Mouse (Mus musculus) hindbrain, embryonic 12.5 days (tissue): Measurements from ENCODE around the gene Tlr2. TPM values are rescaled to one million over a fixed set of nuclear protein-coding genes. Genes with fewer than 3 reads are reported as not detected.

Experiments used
- ATAC-seq: fragments of 200-750 bp; cut with Nextera tagmentation; 2 replicates; pipeline ENCODE4 v1.8.0; 2017; ENCODE audit warnings: moderate TSS enrichment; ENCODE audit not compliant: low FRiP score
- H3K27ac ChIP-seq: fragments of 300-500 bp; sonication (generic); 2 replicates; pipeline ENCODE4 v1.5.1; 2016; ENCODE audit warnings: mild to moderate bottlenecking
- H3K27me3 ChIP-seq: fragments of 300-500 bp; sonication (generic); 2 replicates; pipeline ENCODE4 v1.6.1; 2016; ENCODE audit warnings: mild to moderate bottlenecking
- H3K36me3 ChIP-seq: fragments of 300-500 bp; sonication (generic); 2 replicates; pipeline ENCODE4 v1.6.1; 2016; ENCODE audit warnings: mild to moderate bottlenecking
- H3K4me1 ChIP-seq: fragments of 300-500 bp; sonication (generic); 2 replicates; pipeline ENCODE4 v1.6.1; 2016
- H3K4me2 ChIP-seq: fragments of 300-500 bp; sonication (generic); replicated peaks from 2 replicates; pipeline ENCODE4 v1.6.1; 2016; ENCODE audit warnings: mild to moderate bottlenecking
- H3K4me3 ChIP-seq: fragments of 300-500 bp; sonication (generic); 2 replicates; pipeline ENCODE4 v1.5.1; 2016; ENCODE audit warnings: mild to moderate bottlenecking
- H3K9ac ChIP-seq: fragments of 300-500 bp; sonication (generic); 2 replicates; pipeline ENCODE4 v1.6.1; 2016; ENCODE audit warnings: mild to moderate bottlenecking, moderate library complexity
- H3K9me3 ChIP-seq: fragments of 300-500 bp; sonication (generic); replicated peaks from 2 replicates; pipeline ENCODE4 v1.6.1; 2016; ENCODE audit warnings: mild to moderate bottlenecking
- WGBS: fragments of 180-500 bp; shearing (Covaris S2); methylation state at CpG from one replicate; pipeline ENCODE4 v1.1.7; 2016; 5-methylcytosine and 5-hydroxymethylcytosine counted together
- polyA plus RNA-seq: library from polyadenylated mRNA; unstranded; fragments of >200 nt; fragmentation: Nextera tagmentation; extraction: Ambion mirVana; gene quantifications from 2 replicates; pipeline ENCODE4 v1.2.1, GENCODE M21; 2016

Tlr2 gene
- polyA plus RNA-seq, 1 experiment from 2014 or later, result 2.4 TPM

GRCm38 (mm10) chr3:83864064-83864548, 22.5 kb upstream of the Tlr2 start:
- Histone ChIP-seq H3K27ac (no peak overlapping the region), H3K9me3 (no peaks in the 10 kb centered on the region), H3K9ac (no peak overlapping the region), H3K4me1 (no peaks in the 10 kb centered on the region), H3K4me2 (no peak overlapping the region), H3K27me3 (no peaks in the 10 kb centered on the region), H3K4me3 (no peak overlapping the region), H3K36me3 (no peaks in the 10 kb centered on the region)
- WGBS, result 76% methylated on average over 9 of the region's 9 CpGs
- ATAC-seq, result no peak

DNA sequence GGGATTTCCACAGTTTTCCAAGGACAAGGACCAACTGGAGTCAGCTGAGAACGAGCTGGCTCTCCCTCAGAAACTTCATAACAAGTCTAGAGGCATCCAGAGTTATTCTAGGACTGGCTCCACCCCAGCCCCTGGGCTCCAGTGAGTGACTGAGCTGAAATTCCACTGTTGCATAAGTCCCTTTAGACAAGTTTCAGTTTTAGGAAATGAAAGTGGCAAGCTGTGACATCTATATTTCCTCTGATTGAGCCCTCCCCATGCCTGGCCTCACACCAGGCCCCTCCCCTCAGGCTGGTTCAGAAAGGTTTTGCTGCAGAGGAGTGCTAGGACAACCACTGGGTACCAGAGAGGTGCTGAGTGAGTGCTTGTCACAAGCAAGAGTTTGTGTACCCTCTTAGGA, 21.4 kb upstream of the Tlr2 start:
- 70% methylated on average over 1 of the region's 1 CpGs for WGBS

DNA sequence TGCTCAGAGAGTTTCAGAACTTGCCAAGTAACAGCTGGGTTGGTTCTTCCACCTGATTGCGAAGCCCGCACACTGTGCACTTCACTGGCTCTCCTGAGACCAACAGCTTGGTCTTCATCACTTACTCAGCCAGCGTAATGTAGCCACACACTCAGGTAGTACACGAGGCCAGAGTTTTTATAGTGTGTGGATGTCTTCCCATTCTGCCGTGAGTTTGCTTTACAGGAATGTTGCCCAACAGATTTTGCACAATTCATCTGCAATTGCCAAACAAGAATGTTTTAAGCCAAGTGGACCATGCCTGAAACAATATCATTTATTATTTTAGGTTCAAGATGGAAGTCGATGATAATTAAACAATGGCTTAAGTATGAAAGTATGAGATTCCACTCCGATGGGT, 18.0 kb upstream of the Tlr2 start:
- no peak for ATAC-seq
- Histone ChIP-seq H3K9me3 (no peaks in the 10 kb centered on the region), H3K4me2 (no peak overlapping the region), H3K4me3 (no peak overlapping the region), H3K36me3 (no peaks in the 10 kb centered on the region), H3K4me1 (no peaks in the 10 kb centered on the region), H3K27ac (no peak overlapping the region), H3K27me3 (no peaks in the 10 kb centered on the region), H3K9ac (no peak overlapping the region)
- 94% methylated on average over 7 of the region's 7 CpGs for WGBS

More for the DNA sequence above, 21.4 kb upstream of the Tlr2 start:
- no peak overlapping the region for H3K4me3 ChIP-seq
- no peaks in the 10 kb centered on the region for H3K36me3 ChIP-seq
- no peaks in the 10 kb centered on the region for H3K9me3 ChIP-seq
- H3K4me2 ChIP-seq, result no peak overlapping the region
- H3K4me1 ChIP-seq, result no peaks in the 10 kb centered on the region
- no peak overlapping the region for H3K9ac ChIP-seq
- ATAC-seq, result no peak
- H3K27ac ChIP-seq, result no peak overlapping the region
- no peaks in the 10 kb centered on the region for H3K27me3 ChIP-seq

GRCm38 (mm10) chr3:83859071-83859470, 17.5 kb upstream of the Tlr2 start:
- no peaks in the 10 kb centered on the region for H3K4me1 ChIP-seq
- no peaks in the 10 kb centered on the region for H3K36me3 ChIP-seq
- no peaks in the 10 kb centered on the region for H3K27me3 ChIP-seq
- no peak overlapping the region for H3K4me3 ChIP-seq
- H3K4me2 ChIP-seq, result no peak overlapping the region
- no peaks in the 10 kb centered on the region for H3K9me3 ChIP-seq
- 78% methylated on average over 3 of the region's 3 CpGs for WGBS
- no peak overlapping the region for H3K27ac ChIP-seq
- no peak overlapping the region for H3K9ac ChIP-seq
- ATAC-seq, result no peak

DNA sequence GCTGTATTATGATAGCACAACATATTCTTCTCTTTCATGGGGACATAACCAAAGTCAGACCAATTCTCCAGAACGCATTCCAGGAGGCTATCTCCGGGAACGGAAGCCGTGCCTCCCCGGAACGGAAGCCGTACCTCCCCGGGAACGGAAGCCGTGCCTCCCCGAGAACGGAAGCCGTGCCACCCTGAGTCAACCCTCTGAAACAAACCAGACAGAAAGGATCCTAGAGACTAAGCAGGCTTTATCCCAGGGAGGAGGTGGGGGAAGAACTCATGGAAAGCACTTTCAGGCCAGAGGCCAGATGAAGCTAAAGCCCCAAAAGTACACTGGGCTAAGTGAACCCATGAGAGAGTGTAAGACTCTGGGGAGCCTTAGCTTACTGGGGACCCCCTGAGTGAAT, 16.1 kb upstream of the Tlr2 start:
- 98% methylated on average over 13 of the region's 13 CpGs for WGBS
- Histone ChIP-seq H3K4me1 (no peaks in the 10 kb centered on the region), H3K4me3 (no peak overlapping the region), H3K9me3 (no peaks in the 10 kb centered on the region), H3K27ac (no peak overlapping the region), H3K36me3 (no peaks in the 10 kb centered on the region), H3K27me3 (no peaks in the 10 kb centered on the region), H3K4me2 (no peak overlapping the region), H3K9ac (no peak overlapping the region)
- ATAC-seq, result no peak

DNA sequence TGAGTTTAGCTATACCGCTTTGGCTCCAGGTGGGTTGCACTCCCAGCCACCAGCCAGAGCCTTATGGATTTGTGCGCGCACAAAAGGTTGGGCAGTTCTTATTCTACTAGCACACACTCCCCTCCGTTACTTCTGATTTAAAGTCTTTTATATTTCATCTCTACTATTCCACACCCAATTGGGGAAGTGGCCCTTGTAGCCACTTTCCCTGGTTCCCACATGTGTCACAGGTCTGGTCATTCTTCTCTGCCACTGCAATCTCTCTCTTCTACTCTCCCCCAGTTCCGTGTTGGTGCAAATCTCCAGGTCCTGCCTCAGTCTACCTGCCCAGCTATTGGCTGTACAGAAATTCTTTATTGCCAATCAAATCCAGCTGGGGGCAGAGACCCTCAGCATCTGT, 14.1 kb upstream of the Tlr2 start:
- no peak overlapping the region for H3K4me3 ChIP-seq
- 90% methylated on average over 5 of the region's 5 CpGs for WGBS

GRCm38 (mm10) chr3:83849341-83849740, 7.8 kb upstream of the Tlr2 start:
- WGBS, result 77% methylated on average over 2 of the region's 2 CpGs
- no peaks in the 10 kb centered on the region for H3K27me3 ChIP-seq

More for the DNA sequence above, 14.1 kb upstream of the Tlr2 start:
- Histone ChIP-seq H3K4me1 (no peaks in the 10 kb centered on the region), H3K27ac (no peak overlapping the region), H3K27me3 (no peaks in the 10 kb centered on the region), H3K9ac (no peak overlapping the region), H3K9me3 (no peaks in the 10 kb centered on the region), H3K36me3 (no peaks in the 10 kb centered on the region), H3K4me2 (no peak overlapping the region)
- ATAC-seq, result no peak

DNA sequence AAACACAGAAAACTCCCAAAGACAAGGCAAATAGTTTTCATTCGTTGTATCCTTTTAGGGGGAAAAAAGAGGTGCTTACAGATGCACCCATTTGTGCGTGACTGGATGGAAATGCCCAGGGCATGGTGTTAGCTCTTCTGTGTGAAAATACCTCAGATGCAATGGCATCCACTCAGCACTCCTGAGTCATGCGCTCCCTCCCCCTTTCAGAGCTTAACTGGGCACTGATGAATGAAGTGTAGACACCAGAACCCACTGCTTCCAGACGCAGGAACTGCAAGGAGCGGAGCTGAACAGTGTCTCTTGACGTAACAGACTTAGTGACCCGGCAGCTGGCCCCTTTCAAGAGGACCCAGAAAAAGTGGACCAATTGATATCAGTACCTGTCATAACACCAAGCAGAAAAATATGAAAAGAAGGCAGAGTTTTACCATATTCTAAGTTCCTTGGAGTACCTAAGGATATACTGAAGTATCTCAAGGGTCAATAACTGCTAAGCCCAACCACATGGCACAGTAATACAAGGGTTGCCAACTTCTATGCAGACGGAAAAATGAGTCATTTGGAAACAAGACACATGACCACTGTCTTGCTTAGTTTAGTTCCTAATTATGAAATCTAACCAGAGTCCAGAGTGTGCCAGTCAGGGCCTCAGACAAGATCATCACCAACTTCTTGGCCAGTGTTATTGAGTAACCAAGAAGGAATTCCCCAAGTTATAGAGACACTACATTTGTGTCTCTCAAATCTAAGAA, 3.4 kb upstream of the Tlr2 start:
- H3K4me3 ChIP-seq, result no peak overlapping the region
- no peak overlapping the region for H3K9ac ChIP-seq
- no peak overlapping the region for H3K27ac ChIP-seq
- peaks cover 9% of the 10 kb centered on the region for H3K4me1 ChIP-seq
- peaks cover 12% of the 10 kb centered on the region; the same call in 1 of the 2 replicates for H3K27me3 ChIP-seq
- H3K4me2 ChIP-seq, result no peak overlapping the region
- 65% methylated on average over 8 of the region's 8 CpGs for WGBS
- no peaks in the 10 kb centered on the region for H3K36me3 ChIP-seq
- no peaks in the 10 kb centered on the region for H3K9me3 ChIP-seq
- no peak for ATAC-seq

More at GRCm38 (mm10) chr3:83849341-83849740, 7.8 kb upstream of the Tlr2 start:
- no peaks in the 10 kb centered on the region for H3K4me1 ChIP-seq
- no peaks in the 10 kb centered on the region for H3K36me3 ChIP-seq
- no peak overlapping the region for H3K4me2 ChIP-seq
- no peak overlapping the region for H3K27ac ChIP-seq
- no peaks in the 10 kb centered on the region for H3K9me3 ChIP-seq
- no peak overlapping the region for H3K9ac ChIP-seq
- no peak overlapping the region for H3K4me3 ChIP-seq
- ATAC-seq, result no peak

DNA sequence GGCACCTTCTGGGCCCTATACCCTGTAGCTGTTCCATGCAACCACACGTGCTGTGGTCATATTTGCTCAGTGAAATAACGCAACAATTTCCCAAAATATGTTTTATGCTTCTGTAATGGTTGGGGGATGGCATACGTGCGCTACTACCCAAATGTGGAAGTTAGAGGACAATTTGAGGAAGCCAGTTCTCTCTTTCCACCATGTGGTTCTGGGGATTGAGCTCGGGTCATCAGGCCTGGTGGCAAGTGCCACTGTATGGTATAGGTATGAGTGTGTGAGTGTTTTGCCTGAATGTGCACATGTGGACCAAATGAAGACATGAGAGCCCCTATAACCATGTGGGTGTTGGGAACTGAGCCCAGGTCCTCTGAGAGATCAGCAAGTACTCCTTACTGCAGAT, 2.1 kb downstream of the Tlr2 start:
- whole genome bisulfite sequencing, result 92% methylated on average over 5 of the region's 5 CpGs
- no peaks in the 10 kb centered on the region for H3K9me3 ChIP-seq
- H3K27me3 ChIP-seq, result peaks cover 19% of the 10 kb centered on the region
- no peak overlapping the region for H3K4me3 ChIP-seq
- no peak for ATAC-seq
- no peaks in the 10 kb centered on the region for H3K36me3 ChIP-seq
- no peak overlapping the region for H3K27ac ChIP-seq
- H3K4me2 ChIP-seq, result no peak overlapping the region
- H3K9ac ChIP-seq, result no peak overlapping the region
- peaks cover 9% of the 10 kb centered on the region for H3K4me1 ChIP-seq

- peaks cover 9% of the 10 kb centered on the region for H3K4me1 ChIP-seq
- 88% methylated on average over 15 of the region's 15 CpGs for WGBS
Measured at GRCm38 (mm10) chr3:83836685-83837084, 4.9 kb downstream of the Tlr2 start.

GRCm38 (mm10) chr3:83828145-83828611, 13.4 kb downstream of the Tlr2 start:
- 76% methylated on average over 5 of the region's 5 CpGs for WGBS
- Histone ChIP-seq H3K27me3 (no peaks in the 10 kb centered on the region), H3K9ac (no peak overlapping the region), H3K9me3 (no peaks in the 10 kb centered on the region), H3K4me3 (no peak overlapping the region), H3K27ac (no peak overlapping the region), H3K36me3 (no peaks in the 10 kb centered on the region), H3K4me1 (no peaks in the 10 kb centered on the region), H3K4me2 (no peak overlapping the region)
- ATAC-seq, result no peak

More at GRCm38 (mm10) chr3:83836685-83837084, 4.9 kb downstream of the Tlr2 start:
- Histone ChIP-seq H3K27me3 (peaks cover 8% of the 10 kb centered on the region), H3K9ac (no peak overlapping the region), H3K27ac (no peak overlapping the region), H3K36me3 (no peaks in the 10 kb centered on the region), H3K4me2 (no peak overlapping the region), H3K9me3 (no peaks in the 10 kb centered on the region), H3K4me3 (no peak overlapping the region)
- ATAC-seq, result no peak

DNA sequence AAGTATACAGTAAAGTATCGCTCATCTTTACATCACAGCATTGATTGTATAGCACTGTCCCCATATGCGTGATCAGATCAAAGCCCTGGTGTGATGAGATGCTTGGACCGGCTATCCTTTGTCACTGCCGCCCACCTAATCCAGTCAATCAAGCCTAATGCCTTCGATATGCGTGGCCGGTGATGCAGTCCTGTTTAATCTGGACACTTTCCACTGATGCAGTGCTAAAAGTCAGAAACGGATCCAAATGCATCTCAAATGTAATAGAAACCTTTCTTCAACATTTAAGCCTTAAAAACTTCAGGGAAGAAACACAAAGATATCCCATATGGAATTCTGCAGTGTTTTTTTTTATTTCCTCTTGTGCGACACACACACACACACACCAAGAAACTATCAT, 13.9 kb downstream of the Tlr2 start:
- H3K36me3 ChIP-seq, result no peaks in the 10 kb centered on the region
- no peak overlapping the region for H3K27ac ChIP-seq
- H3K9me3 ChIP-seq, result no peaks in the 10 kb centered on the region
- H3K4me2 ChIP-seq, result no peak overlapping the region
- no peak for ATAC-seq
- 90% methylated on average over 9 of the region's 9 CpGs for WGBS
- H3K9ac ChIP-seq, result no peak overlapping the region
- no peaks in the 10 kb centered on the region for H3K4me1 ChIP-seq
- H3K4me3 ChIP-seq, result no peak overlapping the region
- H3K27me3 ChIP-seq, result no peaks in the 10 kb centered on the region

DNA sequence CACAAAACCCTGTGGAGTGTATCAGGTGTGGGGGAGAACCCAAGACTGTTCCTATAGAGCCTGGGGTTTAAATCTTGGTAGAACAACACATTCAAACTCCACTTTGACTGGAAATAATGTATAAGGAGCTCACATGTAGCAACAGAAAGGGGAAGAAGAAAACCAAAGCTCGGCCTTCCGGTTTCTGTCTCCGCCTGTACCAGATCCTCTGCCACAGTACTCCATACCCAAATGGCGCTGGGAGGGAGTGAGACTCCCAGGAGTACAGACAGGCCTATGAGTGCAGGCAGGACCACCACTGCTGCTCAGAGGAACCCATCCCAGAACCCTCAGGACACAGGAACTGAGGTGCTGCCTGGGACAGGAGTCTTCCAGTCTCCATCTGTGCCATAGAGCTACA, 17.8 kb downstream of the Tlr2 start:
- ATAC-seq, result no peak
- H3K9me3 ChIP-seq, result no peaks in the 10 kb centered on the region
- no peak overlapping the region for H3K4me3 ChIP-seq
- H3K27me3 ChIP-seq, result no peaks in the 10 kb centered on the region
- 95% methylated on average over 4 of the region's 4 CpGs for WGBS
- H3K4me1 ChIP-seq, result no peaks in the 10 kb centered on the region
- H3K27ac ChIP-seq, result no peak overlapping the region
- H3K4me2 ChIP-seq, result no peak overlapping the region
- H3K9ac ChIP-seq, result no peak overlapping the region
- no peaks in the 10 kb centered on the region for H3K36me3 ChIP-seq
